Mouse (Mus musculus): ENCODE data around the gene Olfr794. TPM values are rescaled to one million over a fixed set of nuclear protein-coding genes. Genes with fewer than 3 reads are reported as not detected.

Gene Olfr794
- not detected for total RNA-seq (2021)
- long read RNA-seq, experiment 1 = 0 reads
- long read RNA-seq, experiment 2 = 0 reads

- no peak for DNase-seq (ENCODE audit: low spot score in 2 of 2)
Measured at GRCm38 (mm10) chr10:129567355-129567754, at the start of gene Olfr794. Olfr794 (plus strand) TSS chr10:129567655.

- no peak for DNase-seq (ENCODE audit: low spot score in 2 of 2)
Measured at GRCm38 (mm10) chr10:129521492-129521891, 46.0 kb upstream of the Olfr794 start, which contains the start of gene Olfr791. Olfr791 (plus strand) TSS chr10:129521792.

GRCm38 (mm10) chr10:129538862-129539261, 28.6 kb upstream of the Olfr794 start, which contains the start of gene Olfr792:
Olfr792 (plus strand) TSS chr10:129539162.
- no peak for DNase-seq (ENCODE audit: low spot score in 2 of 2)

- peak; percentile 8 to 9 for DNase-seq (ENCODE audit: low spot score in 2 of 2)
Measured at GRCm38 (mm10) chr10:129549354-129549753, 18.1 kb upstream of the Olfr794 start.

- no peak for DNase-seq (ENCODE audit: low spot score in 2 of 2)
Measured at GRCm38 (mm10) chr10:129577066-129577465, 9.6 kb downstream of the Olfr794 start.

- no peak for DNase-seq (ENCODE audit: low spot score in 2 of 2)
Measured at GRCm38 (mm10) chr10:129612470-129612869, 45.0 kb downstream of the Olfr794 start, which contains the start of gene Olfr796. Olfr796 (minus strand) TSS chr10:129612570.

- DNase-seq (ENCODE audit: low spot score in 2 of 2) = no peak
Measured at GRCm38 (mm10) chr10:129621724-129622123, 54.3 kb downstream of the Olfr794 start.

Small RNAs within 50 kb of the gene (microRNA-seq; reads per million reads assigned to microRNA genes)
- 0 reads per million in 2 experiments for gene Gm23252

Other genes with a start within 250 kb of the Olfr794 start
- gene Olfr780, start 249.5 kb upstream of the Olfr794 start, total RNA-seq (2021) = not detected
- gene Olfr781, start 238.8 kb upstream of the Olfr794 start, total RNA-seq (2021) = not detected
- gene Olfr782, start 218.8 kb upstream of the Olfr794 start, total RNA-seq (2021) = not detected
- under 1 TPM; 0.14 to 0.21 TPM for gene Olfr784, start 183.6 kb upstream of the Olfr794 start, total RNA-seq (2021)
- not detected for gene Olfr785, start 162.2 kb upstream of the Olfr794 start, total RNA-seq (2021)
- not detected for gene Olfr786, start 140.3 kb upstream of the Olfr794 start, total RNA-seq (2021)
- not detected for gene Olfr787, start 105.8 kb upstream of the Olfr794 start, total RNA-seq (2021)
- not detected for gene Olfr788, start 96.7 kb upstream of the Olfr794 start, total RNA-seq (2021)
- gene Olfr789, start 82.9 kb upstream of the Olfr794 start, total RNA-seq (2021) = not detected
- not detected for gene Olfr790, start 69.2 kb upstream of the Olfr794 start, total RNA-seq (2021)
- gene Olfr791, start 45.9 kb upstream of the Olfr794 start, total RNA-seq (2021) = not detected
- not detected for gene Olfr792, start 28.5 kb upstream of the Olfr794 start, total RNA-seq (2021)
- not detected for gene Olfr796, start 44.9 kb downstream of the Olfr794 start, total RNA-seq (2021)
- gene Olfr798, start 60.3 kb downstream of the Olfr794 start, total RNA-seq (2021) = not detected
- gene Olfr799, start 69.8 kb downstream of the Olfr794 start, total RNA-seq (2021) = not detected
- not detected for gene Olfr800, start 90.0 kb downstream of the Olfr794 start, total RNA-seq (2021)
- not detected for gene Olfr801, start 106.2 kb downstream of the Olfr794 start, total RNA-seq (2021)
- not detected for gene Olfr802, start 120.5 kb downstream of the Olfr794 start, total RNA-seq (2021)
- not detected for gene Olfr803, start 126.6 kb downstream of the Olfr794 start, total RNA-seq (2021)
- gene Olfr804, start 135.6 kb downstream of the Olfr794 start, total RNA-seq (2021) = not detected
- not detected for gene Olfr805, start 161.7 kb downstream of the Olfr794 start, total RNA-seq (2021)
- gene Olfr806, start 174.3 kb downstream of the Olfr794 start, total RNA-seq (2021) = not detected
- not detected for gene Olfr807, start 190.1 kb downstream of the Olfr794 start, total RNA-seq (2021)
- gene Olfr808, start 197.8 kb downstream of the Olfr794 start, total RNA-seq (2021) = not detected
- gene Olfr809, start 207.0 kb downstream of the Olfr794 start, total RNA-seq (2021) = not detected
- gene Olfr810, start 227.3 kb downstream of the Olfr794 start, total RNA-seq (2021) = not detected
- not detected for gene Olfr811, start 236.7 kb downstream of the Olfr794 start, total RNA-seq (2021)

Data from left cerebral cortex, adult 18-20 months (tissue).